Mouse (Mus musculus) intestine, embryonic 16.5 days (tissue): ENCODE data around the gene Sergef. TPM values are rescaled to one million over a fixed set of nuclear protein-coding genes. Genes with fewer than 3 reads are reported as not detected.
"Not testable (repeated sequence)": the region's sequence is repeated elsewhere in the genome, so short reads cannot be mapped to it uniquely, and the experiment has no call there.

Experiments
- ATAC-seq: fragments of 200-750 bp; cut with Nextera tagmentation; 2 replicates; pipeline ENCODE4 v1.8.0; 2017; ENCODE audit warnings: moderate TSS enrichment, moderate library complexity
- H3K27ac ChIP-seq: fragments of 300-500 bp; sonication (generic); 2 replicates; pipeline ENCODE4 v1.5.1; 2014; ENCODE audit warnings: mild to moderate bottlenecking, low read length
- H3K27me3 ChIP-seq: fragments of 300-500 bp; sonication (generic); replicated peaks from 2 replicates; pipeline ENCODE4 v1.6.1; 2014; ENCODE audit warnings: low read length, control low read depth, mixed read lengths; ENCODE audit not compliant: control insufficient read depth, insufficient read depth
- H3K36me3 ChIP-seq: fragments of 300-500 bp; sonication (generic); 2 replicates; pipeline ENCODE4 v1.6.1; 2014; ENCODE audit warnings: low read length, control low read depth; ENCODE audit not compliant: control insufficient read depth, insufficient read depth
- H3K4me1 ChIP-seq: fragments of 300-500 bp; sonication (generic); 2 replicates; pipeline ENCODE4 v1.6.1; 2014; ENCODE audit warnings: low read length, control low read depth, mixed read lengths; ENCODE audit not compliant: control insufficient read depth, insufficient read depth
- H3K4me2 ChIP-seq: fragments of 300-500 bp; sonication (generic); 2 replicates; pipeline ENCODE4 v1.6.1; 2014; ENCODE audit warnings: low read depth, low read length, control low read depth
- H3K4me3 ChIP-seq: fragments of 300-500 bp; sonication (generic); 2 replicates; pipeline ENCODE4 v1.5.1; 2014; ENCODE audit warnings: mild to moderate bottlenecking, low read length
- H3K9ac ChIP-seq: fragments of 300-500 bp; sonication (generic); 2 replicates; pipeline ENCODE4 v1.6.1; 2014; ENCODE audit warnings: low read depth, low read length
- H3K9me3 ChIP-seq: fragments of 300-500 bp; sonication (generic); 2 replicates; pipeline ENCODE4 v1.6.1; 2016; ENCODE audit warnings: low read length, control low read depth; ENCODE audit not compliant: control insufficient read depth
- WGBS: fragments of 180-500 bp; shearing (Covaris S2); extraction: QIAGEN DNeasy Blood & Tissue Kit; methylation state at CpG from one replicate; pipeline ENCODE4 v1.1.7; 2014; 5-methylcytosine and 5-hydroxymethylcytosine counted together
- polyA plus RNA-seq: library from polyadenylated mRNA; unstranded; fragments of >200 nt; fragmentation: Nextera tagmentation; extraction: Ambion mirVana; gene quantifications from 2 replicates; pipeline ENCODE4 v1.2.1, GENCODE M21; 2015

Sergef gene
- polyA plus RNA-seq, 1 experiment from 2014 or later, result 14.6 TPM

DNA sequence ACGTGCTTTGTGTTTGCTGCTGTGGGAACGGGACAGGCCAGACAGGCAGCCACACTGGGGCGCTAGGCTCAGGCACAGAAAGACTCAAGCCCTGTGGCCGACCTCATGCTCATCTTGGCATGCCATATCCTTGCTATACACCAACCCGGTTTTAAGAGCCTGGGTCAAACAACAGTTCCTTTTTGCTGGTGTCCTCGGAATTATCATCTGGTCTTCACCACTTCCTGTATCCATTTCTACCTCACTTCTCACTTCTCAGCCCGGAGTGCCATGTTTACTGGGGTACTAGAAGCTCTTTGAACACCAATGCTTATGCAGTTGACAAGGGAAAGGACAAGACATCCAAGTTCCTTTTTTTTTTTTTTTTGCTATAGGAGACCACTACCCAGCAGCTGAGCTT, 51.6 kb downstream of the Sergef start:
- Histone ChIP-seq H3K4me1 (no peaks in the 10 kb centered on the region), H3K4me3 (no peak overlapping the region), H3K9ac (no peak overlapping the region), H3K9me3 (no peaks in the 10 kb centered on the region), H3K27ac (no peak overlapping the region), H3K4me2 (no peak overlapping the region), H3K27me3 (no peaks in the 10 kb centered on the region), H3K36me3 (no peaks in the 10 kb centered on the region)
- WGBS, result 79% methylated on average over 7 of the region's 7 CpGs
- ATAC-seq, result no peak

DNA sequence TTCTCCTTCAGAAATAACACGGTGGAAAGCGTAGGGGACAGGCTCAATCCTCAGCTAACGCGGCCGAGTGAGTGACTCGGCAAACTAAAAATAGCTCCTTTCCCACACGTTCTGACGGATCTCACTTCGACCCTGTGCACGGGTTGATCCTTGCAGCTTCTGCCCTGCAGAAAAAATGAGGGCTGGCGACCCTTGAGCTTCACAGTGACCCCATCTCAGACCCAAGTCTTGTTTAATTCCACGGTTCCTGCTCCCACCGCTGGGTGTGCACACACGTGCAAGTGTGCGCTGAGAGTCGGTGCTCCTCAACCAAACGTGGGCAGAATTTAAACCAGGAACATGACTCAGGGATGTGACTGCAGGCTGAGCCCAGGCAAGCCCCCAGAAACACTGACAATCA, 52.1 kb downstream of the Sergef start:
- Histone ChIP-seq H3K4me1 (no peaks in the 10 kb centered on the region), H3K27ac (no peak overlapping the region), H3K4me3 (no peak overlapping the region), H3K36me3 (no peaks in the 10 kb centered on the region), H3K9me3 (no peaks in the 10 kb centered on the region), H3K4me2 (no peak overlapping the region), H3K9ac (no peak overlapping the region), H3K27me3 (no peaks in the 10 kb centered on the region)
- 62% methylated on average over 17 of the region's 17 CpGs for whole genome bisulfite sequencing
- no peak for ATAC-seq

DNA sequence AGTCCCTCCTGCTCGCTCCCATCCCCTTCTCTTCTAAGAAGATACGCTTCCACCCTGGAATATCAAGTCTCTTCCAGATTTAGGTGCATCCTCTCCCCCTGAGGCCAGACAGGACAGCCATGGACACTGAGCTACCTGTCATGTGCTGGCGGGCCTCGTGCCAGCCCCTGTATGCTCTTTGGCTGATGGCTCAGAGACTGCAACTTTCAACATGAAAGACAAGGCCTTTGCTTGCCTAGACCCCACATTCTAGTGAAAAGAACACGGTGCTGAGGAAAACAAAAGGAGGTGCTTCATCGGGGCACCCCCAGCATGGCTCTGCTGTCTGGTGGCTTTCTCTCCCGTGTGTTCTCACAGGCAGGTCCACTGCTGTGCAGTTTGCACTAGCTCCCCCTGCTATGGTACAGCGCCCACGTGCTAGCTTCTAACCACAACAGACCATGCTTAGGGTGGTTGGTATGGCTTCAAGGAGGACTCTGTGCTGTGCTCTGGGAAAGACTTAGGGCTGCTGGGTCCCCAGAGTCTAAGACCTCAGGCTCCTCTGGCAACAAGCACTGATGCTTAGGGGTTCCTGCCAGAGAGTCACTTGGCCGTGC, 52.9 kb downstream of the Sergef start:
- H3K4me2 ChIP-seq, result no peak overlapping the region

GRCm38 (mm10) chr7:46582750-46583149, 56.9 kb downstream of the Sergef start:
- Histone ChIP-seq H3K9ac (no peak overlapping the region), H3K27me3 (no peaks in the 10 kb centered on the region), H3K4me1 (no peaks in the 10 kb centered on the region), H3K4me2 (no peak overlapping the region), H3K36me3 (no peaks in the 10 kb centered on the region), H3K27ac (no peak overlapping the region), H3K4me3 (no peak overlapping the region), H3K9me3 (no peaks in the 10 kb centered on the region)
- ATAC-seq, result no peak
- 90% methylated on average over 6 of the region's 6 CpGs for WGBS

More for the DNA sequence above, 52.9 kb downstream of the Sergef start:
- Histone ChIP-seq H3K27me3 (no peaks in the 10 kb centered on the region), H3K36me3 (no peaks in the 10 kb centered on the region), H3K4me1 (no peaks in the 10 kb centered on the region), H3K4me3 (no peak overlapping the region), H3K9ac (no peak overlapping the region), H3K27ac (no peak overlapping the region), H3K9me3 (no peaks in the 10 kb centered on the region)
- no peak for ATAC-seq
- WGBS, result 89% methylated on average over 10 of the region's 10 CpGs

DNA sequence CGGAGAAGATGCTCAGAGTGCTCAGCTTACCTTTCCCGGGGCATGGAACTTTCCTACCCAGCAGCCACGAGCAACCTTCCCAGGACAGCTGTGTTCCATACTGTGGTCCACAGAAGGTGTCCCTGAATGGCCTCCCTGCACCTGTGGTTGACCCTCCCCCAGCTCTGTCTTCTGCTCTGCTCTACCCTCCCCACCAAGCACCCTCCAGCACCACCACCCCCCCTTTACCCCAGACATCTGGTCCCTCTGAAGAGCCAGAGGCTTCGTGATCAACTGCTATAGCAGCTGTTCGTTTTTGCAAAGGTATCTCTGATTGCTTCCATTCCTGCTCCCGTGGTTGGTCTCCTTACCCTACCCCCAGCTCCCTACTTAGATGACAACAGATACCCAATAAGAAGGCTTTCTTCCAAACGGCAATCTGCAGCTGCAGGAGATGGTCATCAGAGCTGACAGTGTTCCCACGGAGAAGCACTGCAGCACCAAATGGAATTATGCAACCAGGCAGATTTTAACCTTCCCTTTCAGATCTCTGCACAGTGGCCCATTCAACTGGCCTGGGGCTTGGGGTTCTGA, 58.2 kb downstream of the Sergef start:
- Histone ChIP-seq H3K4me3 (no peak overlapping the region), H3K27me3 (no peaks in the 10 kb centered on the region), H3K9me3 (no peaks in the 10 kb centered on the region), H3K27ac (no peak overlapping the region), H3K4me2 (no peak overlapping the region), H3K4me1 (no peaks in the 10 kb centered on the region), H3K9ac (no peak overlapping the region), H3K36me3 (no peaks in the 10 kb centered on the region)
- no peak for ATAC-seq
- WGBS, result 76% methylated on average over 8 of the region's 8 CpGs

DNA sequence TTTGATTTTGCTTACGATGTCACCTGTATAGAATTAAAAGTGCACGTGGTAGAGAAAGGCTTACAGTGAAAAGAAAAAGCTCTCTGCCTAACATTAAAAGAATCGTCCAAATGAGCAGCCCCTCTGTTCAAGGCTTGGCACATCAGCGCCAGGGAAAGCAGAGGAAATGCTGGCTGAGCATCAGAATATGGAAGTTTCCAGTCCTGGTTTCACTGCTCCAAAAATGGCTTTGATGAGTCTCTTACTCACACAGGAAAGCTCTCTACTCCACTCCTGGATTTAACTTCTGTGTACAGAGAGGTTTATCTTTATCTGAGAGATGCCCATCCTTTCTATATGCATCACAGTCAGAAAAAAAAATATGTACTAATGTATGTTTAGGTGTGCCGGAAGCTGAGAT, 61.5 kb downstream of the Sergef start:
- no peak overlapping the region for H3K4me2 ChIP-seq
- 88% methylated on average over 5 of the region's 5 CpGs for WGBS

GRCm38 (mm10) chr7:46575897-46576296, 63.7 kb downstream of the Sergef start:
- no peak overlapping the region for H3K27ac ChIP-seq
- H3K36me3 ChIP-seq, result no peaks in the 10 kb centered on the region
- no peak overlapping the region for H3K4me2 ChIP-seq
- 85% methylated on average over 2 of the region's 2 CpGs for WGBS
- H3K9me3 ChIP-seq, result no peaks in the 10 kb centered on the region
- no peaks in the 10 kb centered on the region for H3K27me3 ChIP-seq
- ATAC-seq, result no peak
- H3K4me1 ChIP-seq, result no peaks in the 10 kb centered on the region
- H3K9ac ChIP-seq, result no peak overlapping the region
- no peak overlapping the region for H3K4me3 ChIP-seq

More for the DNA sequence above, 61.5 kb downstream of the Sergef start:
- no peaks in the 10 kb centered on the region for H3K36me3 ChIP-seq
- no peak overlapping the region for H3K27ac ChIP-seq
- no peak for ATAC-seq
- H3K4me3 ChIP-seq, result no peak overlapping the region
- no peaks in the 10 kb centered on the region for H3K9me3 ChIP-seq
- no peak overlapping the region for H3K9ac ChIP-seq
- H3K4me1 ChIP-seq, result no peaks in the 10 kb centered on the region
- no peaks in the 10 kb centered on the region for H3K27me3 ChIP-seq

GRCm38 (mm10) chr7:46572803-46573594, 66.6 kb downstream of the Sergef start:
- H3K27me3 ChIP-seq, result no peaks in the 10 kb centered on the region
- no peak overlapping the region for H3K4me2 ChIP-seq
- H3K27ac ChIP-seq, result no peak overlapping the region
- no peaks in the 10 kb centered on the region for H3K9me3 ChIP-seq
- no peaks in the 10 kb centered on the region for H3K36me3 ChIP-seq
- WGBS, result 81% methylated on average over 15 of the region's 15 CpGs
- no peak overlapping the region for H3K9ac ChIP-seq
- H3K4me1 ChIP-seq, result no peaks in the 10 kb centered on the region
- no peak for ATAC-seq
- no peak overlapping the region for H3K4me3 ChIP-seq

DNA sequence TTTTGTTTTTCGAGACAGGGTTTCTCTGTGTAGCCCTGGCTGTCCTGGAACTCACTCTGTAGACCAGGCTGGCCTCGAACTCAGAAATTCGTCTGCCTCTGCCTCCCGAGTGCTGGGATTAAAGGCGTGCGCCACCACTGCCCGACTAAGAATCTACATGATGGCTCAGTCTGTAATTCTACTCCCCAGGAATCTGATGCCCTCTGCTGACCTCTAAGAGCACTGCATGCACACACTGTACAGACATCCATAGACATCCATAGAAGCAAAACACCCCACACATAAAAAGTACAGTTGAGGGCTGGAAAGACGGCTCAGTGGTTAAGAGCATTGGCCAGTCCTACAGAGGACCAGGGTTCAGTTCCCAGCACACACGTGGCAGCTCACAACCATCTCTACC, 70.1 kb downstream of the Sergef start:
- H3K27ac ChIP-seq, H3K9ac ChIP-seq, H3K27me3 ChIP-seq, H3K9me3 ChIP-seq, H3K4me3 ChIP-seq, H3K4me1 ChIP-seq, H3K4me2 ChIP-seq, ATAC-seq, H3K36me3 ChIP-seq: not testable (repeated sequence)
- WGBS, result 78% methylated on average over 9 of the region's 9 CpGs
